Mouse (Mus musculus) kidney, embryonic 16.5 days (tissue): Measurements from ENCODE around the gene Pdgfc. TPM values are rescaled to one million over a fixed set of nuclear protein-coding genes. Genes with fewer than 3 reads are reported as not detected.

ENCODE experiments used
- ATAC-seq: fragments of 200-750 bp; cut with Nextera tagmentation; 2 replicates; pipeline ENCODE4 v1.8.0; 2017; ENCODE audit warnings: moderate TSS enrichment; ENCODE audit not compliant: low FRiP score, low TSS enrichment
- H3K27ac ChIP-seq: fragments of 300-500 bp; sonication (generic); 2 replicates; pipeline ENCODE4 v1.5.1; 2014; ENCODE audit warnings: low read length
- H3K27me3 ChIP-seq: fragments of 300-500 bp; sonication (generic); 2 replicates; pipeline ENCODE4 v1.6.1; 2014; ENCODE audit warnings: low read length, control low read depth, mixed read lengths; ENCODE audit not compliant: insufficient read depth
- H3K36me3 ChIP-seq: fragments of 300-500 bp; sonication (generic); 2 replicates; pipeline ENCODE4 v1.6.1; 2014; ENCODE audit warnings: low read length, control low read depth, mixed read lengths; ENCODE audit not compliant: insufficient read depth
- H3K4me1 ChIP-seq: fragments of 300-500 bp; sonication (generic); 2 replicates; pipeline ENCODE4 v1.6.1; 2014; ENCODE audit warnings: low read length, control low read depth, mixed read lengths; ENCODE audit not compliant: insufficient read depth
- H3K4me2 ChIP-seq: fragments of 300-500 bp; sonication (generic); replicated peaks from 2 replicates; pipeline ENCODE4 v1.6.1; 2014; ENCODE audit warnings: low read depth, low read length
- H3K4me3 ChIP-seq: fragments of 300-500 bp; sonication (generic); 2 replicates; pipeline ENCODE4 v1.5.1; 2014; ENCODE audit warnings: mild to moderate bottlenecking, low read length
- H3K9ac ChIP-seq: fragments of 300-500 bp; sonication (generic); replicated peaks from 2 replicates; pipeline ENCODE4 v1.6.1; 2014; ENCODE audit warnings: low read length
- H3K9me3 ChIP-seq: fragments of 300-500 bp; sonication (generic); 2 replicates; pipeline ENCODE4 v1.6.1; 2016; ENCODE audit warnings: low read length, control low read depth
- WGBS: fragments of 180-500 bp; shearing (Covaris S2); extraction: QIAGEN DNeasy Blood & Tissue Kit; methylation state at CpG from one replicate; pipeline ENCODE4 v1.1.7; 2014; 5-methylcytosine and 5-hydroxymethylcytosine counted together
- polyA plus RNA-seq: library from polyadenylated mRNA; unstranded; fragments of >200 nt; fragmentation: Nextera tagmentation; extraction: Ambion mirVana; gene quantifications from 2 replicates; pipeline ENCODE4 v1.2.1, GENCODE M21; 2015

The Pdgfc gene
- polyA plus RNA-seq, 1 experiment from 2014 or later, result 28.1 TPM

GRCm38 (mm10) chr3:81044653-81045343 is 8.6 kb downstream of the Pdgfc start:
- no peak overlapping the region for H3K4me3 ChIP-seq
- no peaks in the 10 kb centered on the region for H3K9me3 ChIP-seq
- H3K36me3 ChIP-seq, result no peaks in the 10 kb centered on the region
- no peak overlapping the region for H3K4me2 ChIP-seq
- H3K27ac ChIP-seq, result no peak overlapping the region
- peak; percentile 74; the same call in 1 of the 2 replicates for ATAC-seq
- no peaks in the 10 kb centered on the region for H3K27me3 ChIP-seq
- WGBS, result 62% methylated on average over 2 of the region's 2 CpGs
- H3K4me1 ChIP-seq, result peaks cover 24% of the 10 kb centered on the region
- H3K9ac ChIP-seq, result no peak overlapping the region

- Histone ChIP-seq H3K36me3 (no peaks in the 10 kb centered on the region), H3K9me3 (no peaks in the 10 kb centered on the region), H3K9ac (no peak overlapping the region), H3K4me1 (peaks cover 24% of the 10 kb centered on the region), H3K27ac (no peak overlapping the region), H3K4me2 (no peak overlapping the region), H3K27me3 (no peaks in the 10 kb centered on the region), H3K4me3 (no peak overlapping the region)
- ATAC-seq, result 0 out of 2 replicates have a peak, but pooled peaks have one; percentile 32
- WGBS, result 57% methylated on average over 5 of the region's 5 CpGs
Measured at GRCm38 (mm10) chr3:81045344-81046050, 9.3 kb downstream of the Pdgfc start.

- Histone ChIP-seq H3K4me1 (peaks cover 24% of the 10 kb centered on the region), H3K4me2 (no peak overlapping the region), H3K9ac (no peak overlapping the region), H3K27me3 (no peaks in the 10 kb centered on the region), H3K27ac (peak overlapping the region; percentile 25; the same call in 1 of the 2 replicates), H3K36me3 (no peaks in the 10 kb centered on the region), H3K9me3 (no peaks in the 10 kb centered on the region), H3K4me3 (no peak overlapping the region)
- ATAC-seq, result no peak
- whole genome bisulfite sequencing, result 27% methylated on average over 10 of the region's 10 CpGs
Measured at GRCm38 (mm10) chr3:81046652-81047607, 10.7 kb downstream of the Pdgfc start.

GRCm38 (mm10) chr3:81051522-81051921 is 15.3 kb downstream of the Pdgfc start:
- Histone ChIP-seq H3K27me3 (no peaks in the 10 kb centered on the region), H3K4me2 (no peak overlapping the region), H3K4me1 (peaks cover 22% of the 10 kb centered on the region), H3K9me3 (no peaks in the 10 kb centered on the region), H3K36me3 (no peaks in the 10 kb centered on the region), H3K4me3 (no peak overlapping the region), H3K9ac (no peak overlapping the region), H3K27ac (no peak overlapping the region)
- ATAC-seq, result no peak

GRCm38 (mm10) chr3:81052422-81052821 is 16.2 kb downstream of the Pdgfc start:
- ATAC-seq, result 0 out of 2 replicates have a peak, but pooled peaks have one; percentile 61
- Histone ChIP-seq H3K4me3 (no peak overlapping the region), H3K4me2 (no peak overlapping the region), H3K27me3 (no peaks in the 10 kb centered on the region), H3K9ac (no peak overlapping the region), H3K36me3 (no peaks in the 10 kb centered on the region), H3K9me3 (no peaks in the 10 kb centered on the region), H3K27ac (no peak overlapping the region), H3K4me1 (peaks cover 14% of the 10 kb centered on the region)
- 64% methylated on average over 6 of the region's 6 CpGs for WGBS

- Histone ChIP-seq H3K4me1 (peaks cover 25% of the 10 kb centered on the region), H3K4me2 (no peak overlapping the region), H3K27ac (no peak overlapping the region), H3K36me3 (no peaks in the 10 kb centered on the region), H3K4me3 (no peak overlapping the region), H3K9ac (no peak overlapping the region), H3K9me3 (no peaks in the 10 kb centered on the region), H3K27me3 (no peaks in the 10 kb centered on the region)
- ATAC-seq, result no peak
Measured at GRCm38 (mm10) chr3:81054074-81054473, 17.9 kb downstream of the Pdgfc start.

GRCm38 (mm10) chr3:81057719-81058118 is 21.5 kb downstream of the Pdgfc start:
- H3K36me3 ChIP-seq, result no peaks in the 10 kb centered on the region
- peaks cover 23% of the 10 kb centered on the region for H3K4me1 ChIP-seq
- H3K9ac ChIP-seq, result no peak overlapping the region
- no peak overlapping the region for H3K4me2 ChIP-seq
- no peak overlapping the region for H3K4me3 ChIP-seq
- H3K9me3 ChIP-seq, result no peaks in the 10 kb centered on the region
- ATAC-seq, result no peak
- 78% methylated on average over 1 of the region's 1 CpGs for WGBS
- no peaks in the 10 kb centered on the region for H3K27me3 ChIP-seq
- H3K27ac ChIP-seq, result peak overlapping the region; percentile 66

GRCm38 (mm10) chr3:81058527-81059031 is 22.4 kb downstream of the Pdgfc start:
- Histone ChIP-seq H3K4me2 (no peak overlapping the region), H3K36me3 (no peaks in the 10 kb centered on the region), H3K4me1 (peaks cover 18% of the 10 kb centered on the region), H3K9ac (no peak overlapping the region), H3K27ac (peak overlapping the region; percentile 66), H3K4me3 (no peak overlapping the region), H3K27me3 (no peaks in the 10 kb centered on the region), H3K9me3 (no peaks in the 10 kb centered on the region)
- ATAC-seq, result peak; percentile 95
- 20% methylated on average over 4 of the region's 4 CpGs for WGBS

GRCm38 (mm10) chr3:81068550-81068949 is 32.3 kb downstream of the Pdgfc start:
- no peak overlapping the region for H3K27ac ChIP-seq
- ATAC-seq, result no peak
- no peaks in the 10 kb centered on the region for H3K36me3 ChIP-seq
- WGBS, result 20% methylated on average over 2 of the region's 2 CpGs
- 0 out of 2 replicates have a peak, but pooled peaks cover 4% of the 10 kb centered on the region for H3K4me1 ChIP-seq
- H3K9ac ChIP-seq, result no peak overlapping the region
- H3K4me3 ChIP-seq, result no peak overlapping the region
- no peak overlapping the region for H3K4me2 ChIP-seq
- H3K9me3 ChIP-seq, result no peaks in the 10 kb centered on the region
- no peaks in the 10 kb centered on the region for H3K27me3 ChIP-seq
